Mouse (Mus musculus) frontal cortex, adult (tissue): ENCODE data around the gene Tpbgl.

Source experiments
- ATAC-seq: cut with Nextera tagmentation; 2 replicates; pipeline ENCODE4 v1.9.2; 2017; ENCODE audit warnings: mild to moderate bottlenecking, moderate library complexity, mixed read lengths; ENCODE audit not compliant: low TSS enrichment

The Tpbgl gene

GRCm38 (mm10) chr7:99626376-99627270, at the start of gene Tpbgl:
Tpbgl (minus strand) TSS chr7:99627103.
- no peak for ATAC-seq

DNA sequence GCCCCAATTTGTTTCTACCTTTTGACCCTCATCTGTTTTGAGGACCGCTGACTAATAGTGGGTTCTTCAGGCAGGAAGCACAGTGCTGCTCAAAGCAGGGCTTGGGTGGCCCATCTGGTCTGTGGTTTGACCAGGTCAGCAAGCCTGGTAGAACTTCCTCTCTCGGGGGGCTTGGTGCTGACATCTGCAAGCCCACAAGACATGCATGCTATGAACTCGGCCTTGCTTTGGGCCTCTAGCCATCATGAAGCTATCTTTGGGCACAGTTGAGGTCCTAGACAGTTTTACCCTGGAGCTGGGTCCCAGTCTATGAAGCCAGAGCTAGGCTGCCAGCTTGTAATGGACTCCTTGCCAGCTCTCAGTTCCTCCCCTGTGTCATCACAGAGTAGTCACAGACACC, 48.0 kb upstream of the Tpbgl start:
- no peak; the same call in 1 of the 2 replicates for ATAC-seq

GRCm38 (mm10) chr7:99674209-99674608, 47.3 kb upstream of the Tpbgl start:
- no peak for ATAC-seq

- ATAC-seq = peak; percentile 13; the same call in 1 of the 2 replicates
Measured at GRCm38 (mm10) chr7:99673188-99673587, 46.3 kb upstream of the Tpbgl start.

DNA sequence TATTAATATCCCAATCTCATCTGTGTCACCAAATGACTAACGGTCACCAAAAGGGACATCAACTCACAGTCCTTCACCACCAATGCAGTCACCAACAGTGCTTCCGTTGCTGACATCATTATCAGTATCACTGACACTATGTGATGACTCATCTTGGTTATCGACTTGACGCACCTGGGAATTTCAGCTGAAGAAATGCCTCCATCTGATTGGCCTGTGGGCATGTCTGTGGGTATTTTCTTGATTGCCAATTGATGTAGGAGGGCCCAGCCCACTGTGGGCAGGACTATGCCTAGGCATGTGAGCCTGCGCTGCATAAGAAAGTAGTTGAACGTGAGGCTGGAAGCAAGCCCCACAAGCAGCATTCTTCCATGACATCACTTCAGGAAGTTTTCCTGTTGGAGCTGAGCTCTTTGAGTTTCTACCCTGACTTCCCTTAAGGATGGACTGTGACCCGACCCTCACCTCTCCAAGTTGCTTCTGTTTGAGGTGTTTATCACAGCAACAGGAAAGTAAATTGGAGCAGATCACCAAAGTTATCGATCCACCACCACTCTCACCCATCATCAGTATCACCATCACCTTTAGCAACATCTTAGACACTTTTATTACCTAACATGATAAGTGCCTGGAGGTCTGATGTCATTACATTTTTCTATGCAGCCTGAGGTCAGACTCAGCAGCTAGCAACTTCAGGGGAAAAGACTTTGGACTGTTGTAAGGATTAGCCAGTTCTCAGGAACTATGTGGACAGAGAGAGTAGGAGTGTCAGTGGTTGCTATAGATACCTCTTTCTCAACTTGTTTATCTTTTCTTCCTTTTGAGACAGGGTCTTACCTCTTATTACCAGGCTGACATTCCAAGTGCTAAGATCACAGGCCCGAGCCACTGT, 44.9 kb upstream of the Tpbgl start:
- ATAC-seq = no peak

DNA sequence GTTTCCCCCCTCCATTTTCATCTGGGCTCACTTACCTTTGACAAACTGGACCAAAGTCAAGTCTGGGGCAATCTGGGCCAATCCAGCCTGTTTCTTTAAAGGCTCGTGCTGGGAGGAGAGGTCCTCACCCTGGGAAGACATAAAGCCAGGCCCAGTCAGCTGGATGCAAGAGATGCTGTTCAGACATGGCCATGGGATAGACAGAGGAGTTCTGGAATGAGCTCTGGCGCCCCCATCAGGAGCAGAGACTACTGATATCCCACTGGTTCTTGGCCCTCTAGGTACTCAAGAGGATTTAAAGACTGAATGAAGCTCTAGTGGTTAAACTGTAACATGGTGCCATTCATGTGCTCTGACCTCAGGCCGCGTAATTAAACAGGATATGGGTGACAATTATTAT, 44.0 kb upstream of the Tpbgl start:
- ATAC-seq = no peak

- ATAC-seq = peak; percentile 48; the same call in 1 of the 2 replicates
Measured at GRCm38 (mm10) chr7:99668802-99669201, 41.9 kb upstream of the Tpbgl start.

- no peak for ATAC-seq
Measured at GRCm38 (mm10) chr7:99667096-99667495, 40.2 kb upstream of the Tpbgl start.

DNA sequence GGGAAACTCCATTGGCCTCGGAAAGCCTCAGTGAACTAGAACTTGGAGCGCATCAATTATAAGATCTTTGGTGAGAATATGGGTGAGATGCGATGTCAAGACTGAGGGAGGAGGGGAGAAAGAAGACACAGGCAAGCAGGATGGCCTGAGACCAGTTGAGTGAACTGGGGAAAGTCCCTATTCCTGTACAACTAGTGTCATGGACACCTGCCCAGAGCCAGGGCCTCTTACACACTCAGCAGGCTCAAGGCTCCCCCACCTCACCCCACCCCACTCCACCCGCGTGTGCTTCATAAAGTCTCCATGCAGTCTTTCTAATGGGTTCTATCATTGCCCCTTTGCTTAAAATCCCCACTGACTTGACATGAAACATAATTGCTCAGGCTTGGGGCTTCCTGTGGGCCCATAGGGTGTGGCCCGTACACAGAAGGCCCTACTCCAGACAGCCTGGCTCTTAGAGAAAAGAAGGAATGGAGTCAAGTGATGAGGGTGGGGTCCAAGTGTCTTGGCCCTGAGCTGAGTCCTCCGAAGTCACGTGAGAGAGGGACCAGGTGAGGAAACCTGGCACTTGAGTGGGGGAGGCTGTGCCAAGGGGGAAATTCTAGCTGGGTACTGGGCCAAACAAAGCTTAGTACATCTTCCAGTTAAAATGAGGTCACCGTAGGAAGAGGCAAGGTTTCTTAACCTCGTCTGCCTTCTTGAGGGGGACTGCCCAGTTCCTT, 39.0 kb upstream of the Tpbgl start:
- no peak for ATAC-seq

- peak; percentile 79 for ATAC-seq
Measured at GRCm38 (mm10) chr7:99664571-99665485, 37.9 kb upstream of the Tpbgl start.

GRCm38 (mm10) chr7:99663507-99664220, 36.8 kb upstream of the Tpbgl start:
- ATAC-seq = no peak

DNA sequence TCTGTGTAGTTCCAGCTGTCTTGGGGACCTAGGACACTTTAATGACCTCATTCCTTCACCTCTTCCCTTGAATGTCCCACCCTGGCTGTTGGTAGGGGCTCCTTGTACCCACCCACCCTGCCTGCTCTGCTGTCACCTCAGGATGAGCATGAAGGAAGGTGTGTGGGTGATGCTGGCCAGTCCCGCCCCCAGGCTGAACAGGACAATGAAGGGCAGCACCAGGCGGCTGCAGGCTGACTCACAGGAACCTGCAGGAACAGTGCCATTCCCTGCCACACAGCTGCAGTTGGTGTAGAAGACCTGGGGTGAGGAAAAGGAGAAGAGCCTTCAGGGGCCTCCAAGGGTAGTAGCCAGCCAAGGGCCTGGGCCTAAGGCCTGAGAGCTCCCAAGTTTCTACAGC, 35.4 kb upstream of the Tpbgl start:
- ATAC-seq = no peak

DNA sequence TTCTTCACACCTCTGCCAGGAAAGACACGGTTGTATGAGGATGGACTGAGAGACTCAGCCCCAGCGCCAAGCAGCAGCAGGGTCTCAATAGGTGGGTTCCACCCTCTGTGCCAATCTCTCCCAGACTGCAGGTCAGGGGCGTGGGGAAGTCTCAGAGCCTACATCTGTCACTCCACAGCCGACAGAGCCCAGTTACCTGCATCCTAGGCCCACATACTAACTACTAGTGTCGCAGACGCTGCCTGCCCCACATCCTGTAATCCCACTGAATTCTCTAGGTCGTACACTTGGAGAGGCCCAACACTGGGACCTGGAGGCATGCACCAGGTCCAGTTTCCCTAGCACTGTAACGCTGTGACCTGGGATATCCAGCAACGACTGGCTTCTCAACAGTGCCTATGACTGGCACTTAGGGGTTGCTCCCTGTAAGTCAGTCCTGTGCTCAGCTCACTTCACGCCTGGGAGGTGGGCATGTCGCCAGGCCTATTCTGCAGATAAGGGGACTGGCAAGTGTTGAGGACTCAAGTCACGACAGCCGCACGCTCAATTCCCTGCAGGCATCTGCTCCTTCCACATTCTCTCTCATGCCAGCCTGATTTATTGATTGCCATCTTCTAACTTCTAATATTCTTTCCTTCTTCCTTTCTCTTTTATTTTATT, 34.8 kb upstream of the Tpbgl start:
- ATAC-seq = no peak

GRCm38 (mm10) chr7:99661071-99661470, 34.2 kb upstream of the Tpbgl start:
- ATAC-seq = no peak

DNA sequence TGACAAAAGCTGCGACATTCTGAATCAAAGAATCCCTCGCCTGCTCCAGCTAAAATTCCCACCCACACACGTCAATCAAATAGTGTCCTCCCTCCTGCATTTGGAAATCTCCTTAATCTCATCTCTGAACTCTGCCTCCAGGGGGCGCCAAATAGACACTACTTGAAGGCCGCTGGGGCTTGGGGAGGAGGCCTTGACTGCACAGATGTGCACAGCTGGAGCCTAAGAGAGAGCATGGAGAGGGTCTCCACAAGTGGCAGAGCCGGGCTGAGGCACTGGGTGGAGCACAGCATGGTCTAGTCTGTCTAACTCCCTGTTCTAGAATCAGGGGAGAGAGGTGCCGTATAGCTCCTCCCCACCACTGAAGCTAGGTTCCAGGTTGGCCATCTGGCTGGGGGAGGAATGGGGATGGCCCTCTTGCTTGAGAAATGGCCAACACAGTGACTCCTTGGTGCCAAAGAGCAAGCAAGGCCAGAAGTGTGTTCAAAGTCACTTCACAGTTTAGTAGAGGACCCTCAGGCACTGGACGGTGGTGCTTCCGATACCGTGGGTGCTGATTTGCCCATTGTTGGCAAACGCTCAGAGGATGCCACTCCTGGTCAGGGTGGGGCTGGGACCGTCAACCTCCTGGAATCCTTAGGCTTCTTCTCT, 32.6 kb upstream of the Tpbgl start:
- ATAC-seq = peak; percentile 38; the same call in 1 of the 2 replicates

GRCm38 (mm10) chr7:99654244-99654643, 27.3 kb upstream of the Tpbgl start:
- no peak for ATAC-seq

- no peak for ATAC-seq
Measured at GRCm38 (mm10) chr7:99649585-99649984, 22.7 kb upstream of the Tpbgl start.

GRCm38 (mm10) chr7:99648623-99649022, 21.7 kb upstream of the Tpbgl start:
- ATAC-seq = no peak

- no peak for ATAC-seq
Measured at GRCm38 (mm10) chr7:99644701-99645100, 17.8 kb upstream of the Tpbgl start.
